Mouse (Mus musculus): ENCODE data around the gene Dalrd3. TPM values are rescaled to one million over a fixed set of nuclear protein-coding genes. Genes with fewer than 3 reads are reported as not detected.

The Dalrd3 gene
- polyA plus RNA-seq, 1 experiment = 187 TPM

DNA sequence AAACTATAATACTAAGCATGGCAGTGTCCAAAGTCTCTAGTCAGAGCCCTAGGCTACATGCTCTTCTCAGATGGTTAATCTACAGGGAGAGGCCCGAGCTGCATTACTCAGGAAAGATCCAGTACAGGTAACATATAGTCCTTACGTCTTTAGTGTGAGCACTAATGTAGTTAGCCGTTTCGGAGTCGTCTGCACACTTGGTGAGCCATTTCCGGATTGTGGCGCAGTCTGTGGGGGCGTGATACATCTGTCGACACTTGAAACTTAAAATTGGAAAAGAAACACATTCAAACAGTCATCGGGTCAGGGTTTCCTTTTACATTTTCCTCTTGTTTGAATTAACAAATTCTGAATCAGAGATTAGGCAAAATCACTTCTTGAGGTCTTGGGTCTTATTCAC is 41.8 kb downstream of the Dalrd3 start:
- 95% methylated on average over 10 of the region's 10 CpGs for WGBS

GRCm38 (mm10) chr9:108617301-108617700 is 47.6 kb downstream of the Dalrd3 start:
- Histone ChIP-seq H3K4me3 (ENCODE audit: extremely low read depth, insufficient read depth, insufficient read length) (no peak overlapping the region), H3K4me1 (ENCODE audit: control insufficient read depth, insufficient read depth, insufficient read length) (no peaks in the 10 kb centered on the region), H3K27me3 (ENCODE audit: control insufficient read depth, insufficient read depth, low read length) (no peaks in the 10 kb centered on the region), H3K36me3 (ENCODE audit: control insufficient read depth, insufficient read depth, low read length) (peaks cover 32% of the 10 kb centered on the region), H3K27ac (ENCODE audit: insufficient read depth, low read length) (no peak overlapping the region)
- whole genome bisulfite sequencing = 90% methylated on average over 1 of the region's 1 CpGs
- TF ChIP-seq POLR2A (IDR thresholded peaks at IDR 0.05; ENCODE audit: low read depth, low read length) (no peak), CTCF (IDR thresholded peaks at IDR 0.05; ENCODE audit: extremely low read depth, insufficient read depth, insufficient read length, insufficient replicate concordance) (no peak)
- DNase-seq (ENCODE audit: low read depth in 1 of 2, low spot score in 2 of 2) = no peak

More for the DNA sequence above, 41.8 kb downstream of the Dalrd3 start:
- H3K4me3 ChIP-seq (ENCODE audit: extremely low read depth, insufficient read depth, insufficient read length) = no peak overlapping the region
- DNase-seq (ENCODE audit: low read depth in 1 of 2, low spot score in 2 of 2) = no peak
- H3K27ac ChIP-seq (ENCODE audit: insufficient read depth, low read length) = no peak overlapping the region
- no peaks in the 10 kb centered on the region for H3K4me1 ChIP-seq (ENCODE audit: control insufficient read depth, insufficient read depth, insufficient read length)
- peaks cover 52% of the 10 kb centered on the region for H3K36me3 ChIP-seq (ENCODE audit: control insufficient read depth, insufficient read depth, low read length)
- H3K27me3 ChIP-seq (ENCODE audit: control insufficient read depth, insufficient read depth, low read length) = no peaks in the 10 kb centered on the region
- TF ChIP-seq CTCF (IDR thresholded peaks at IDR 0.05; ENCODE audit: extremely low read depth, insufficient read depth, insufficient read length, insufficient replicate concordance) (no peak), POLR2A (IDR thresholded peaks at IDR 0.05; ENCODE audit: low read depth, low read length) (no peak)

Other genes starting within 250 kb of the Dalrd3 start
- 2,084 and 2,100 TPM in 2 replicates for gene Gpx1, start 231.0 kb upstream of the Dalrd3 start, polyA plus RNA-seq (2012; rRNA removed)
- gene Usp4, start 222.0 kb upstream of the Dalrd3 start, polyA plus RNA-seq (2012; rRNA removed) = 63.2 and 68.6 TPM in 2 replicates
- gene 1700102P08Rik, start 177.1 kb upstream of the Dalrd3 start, polyA plus RNA-seq (2012; rRNA removed) = 0.49 and 0.63 TPM in 2 replicates
- gene Ccdc36, start 141.4 kb upstream of the Dalrd3 start, polyA plus RNA-seq (2012; rRNA removed) = 0.05 TPM in 1 of 2 replicates, not detected in the other
- gene BC048562, start 133.4 kb upstream of the Dalrd3 start, polyA plus RNA-seq (2012; rRNA removed) = not detected in 2 replicates
- gene Ccdc71, start 109.4 kb upstream of the Dalrd3 start, polyA plus RNA-seq (2012; rRNA removed) = 16.5 and 21.3 TPM in 2 replicates
- gene Klhdc8b, start 108.3 kb upstream of the Dalrd3 start, polyA plus RNA-seq (2012; rRNA removed) = 22.2 and 23.7 TPM in 2 replicates
- gene Lamb2, start 90.2 kb upstream of the Dalrd3 start, polyA plus RNA-seq (2012; rRNA removed) = 40.5 and 41.9 TPM in 2 replicates
- 133 and 138 TPM in 2 replicates for gene Usp19, start 79.3 kb upstream of the Dalrd3 start, polyA plus RNA-seq (2012; rRNA removed)
- 170 and 211 TPM in 2 replicates for gene Qars, start 62.2 kb upstream of the Dalrd3 start, polyA plus RNA-seq (2012; rRNA removed)
- gene Qrich1, start 53.1 kb upstream of the Dalrd3 start, polyA plus RNA-seq (2012; rRNA removed) = 76.7 and 102 TPM in 2 replicates
- gene Impdh2, start 9.6 kb upstream of the Dalrd3 start, polyA plus RNA-seq (2012; rRNA removed) = 106 and 107 TPM in 2 replicates
- gene Ndufaf3, start 2.5 kb upstream of the Dalrd3 start, polyA plus RNA-seq (2012; rRNA removed) = 23.1 and 27.1 TPM in 2 replicates
- 36.0 and 44.4 TPM in 2 replicates for gene Wdr6, start 8.9 kb downstream of the Dalrd3 start, polyA plus RNA-seq (2012; rRNA removed)
- gene P4htm, start 27.8 kb downstream of the Dalrd3 start, polyA plus RNA-seq (2012; rRNA removed) = 5.9 and 7.9 TPM in 2 replicates
- 28.4 and 28.8 TPM in 2 replicates for gene Arih2, start 79.5 kb downstream of the Dalrd3 start, polyA plus RNA-seq (2012; rRNA removed)
- 8.4 and 10.7 TPM in 2 replicates for gene Slc25a20, start 92.2 kb downstream of the Dalrd3 start, polyA plus RNA-seq (2012; rRNA removed)
- 3.9 and 4.8 TPM in 2 replicates for gene Prkar2a, start 119.4 kb downstream of the Dalrd3 start, polyA plus RNA-seq (2012; rRNA removed)
- 35.9 and 43.2 TPM in 2 replicates for gene Ip6k2, start 213.9 kb downstream of the Dalrd3 start, polyA plus RNA-seq (2012; rRNA removed)
- gene Nckipsd, start 238.5 kb downstream of the Dalrd3 start, polyA plus RNA-seq (2012; rRNA removed) = 26.4 and 35.1 TPM in 2 replicates

Data from spleen, adult 2 months (tissue).